Mouse (Mus musculus) liver, embryonic 16.5 days (tissue): Measurements from ENCODE around the gene Shld1. TPM values are rescaled to one million over a fixed set of nuclear protein-coding genes. Genes with fewer than 3 reads are reported as not detected.

Source experiments
- ATAC-seq: fragments of 200-750 bp; cut with Nextera tagmentation; 2 replicates; pipeline ENCODE4 v1.8.0; 2017; ENCODE audit warnings: low read depth, mild to moderate bottlenecking, moderate number of reproducible peaks, moderate library complexity
- H3K27ac ChIP-seq: fragments of 300-500 bp; sonication (generic); 2 replicates; pipeline ENCODE4 v1.5.1; 2014; ENCODE audit warnings: mild to moderate bottlenecking, low read length
- H3K27me3 ChIP-seq: fragments of 300-500 bp; sonication (generic); 2 replicates; pipeline ENCODE4 v1.6.1; 2014; ENCODE audit warnings: low read depth, low read length, mixed read lengths; ENCODE audit not compliant: control insufficient read depth, insufficient read depth
- H3K36me3 ChIP-seq: fragments of 300-500 bp; sonication (generic); 2 replicates; pipeline ENCODE4 v1.6.1; 2014; ENCODE audit warnings: mild to moderate bottlenecking; ENCODE audit not compliant: control insufficient read depth, insufficient read depth
- H3K4me1 ChIP-seq: fragments of 300-500 bp; sonication (generic); 2 replicates; pipeline ENCODE4 v1.6.1; 2014; ENCODE audit warnings: low read depth, low read length, mixed read lengths; ENCODE audit not compliant: control insufficient read depth
- H3K4me2 ChIP-seq: fragments of 300-500 bp; sonication (generic); 2 replicates; pipeline ENCODE4 v1.6.1; 2014; ENCODE audit warnings: low read depth, low read length, mixed read lengths
- H3K4me3 ChIP-seq: fragments of 300-500 bp; sonication (generic); 2 replicates; pipeline ENCODE4 v1.5.1; 2014; ENCODE audit warnings: low read depth, mild to moderate bottlenecking, low read length
- H3K9ac ChIP-seq: fragments of 300-500 bp; sonication (generic); 2 replicates; pipeline ENCODE4 v1.6.1; 2014; ENCODE audit warnings: low read depth, low read length
- H3K9me3 ChIP-seq: fragments of 300-500 bp; sonication (generic); replicated peaks from 2 replicates; pipeline ENCODE4 v1.6.1; 2016; ENCODE audit warnings: low read length; ENCODE audit not compliant: control insufficient read depth
- WGBS: fragments of 180-500 bp; shearing (Covaris S2); extraction: QIAGEN DNeasy Blood & Tissue Kit; methylation state at CpG from one replicate; pipeline ENCODE4 v1.1.7; 2014; ENCODE audit not compliant: insufficient replicate concordance; 5-methylcytosine and 5-hydroxymethylcytosine counted together
- polyA plus RNA-seq: library from polyadenylated mRNA; unstranded; fragments of >200 nt; fragmentation: Nextera tagmentation; extraction: Ambion mirVana; gene quantifications from 2 replicates; pipeline ENCODE4 v1.2.1, GENCODE M21; 2015

The Shld1 gene
- polyA plus RNA-seq, 1 experiment from 2014 or later, result 9.8 TPM

- peaks cover 48% of the 10 kb centered on the region for H3K4me1 ChIP-seq
- no peaks in the 10 kb centered on the region for H3K27me3 ChIP-seq
- no peak for ATAC-seq
- H3K36me3 ChIP-seq, result no peaks in the 10 kb centered on the region
- peak overlapping the region; percentile 43 for H3K27ac ChIP-seq
- H3K4me3 ChIP-seq, result no peak overlapping the region
- 68% methylated on average over 7 of the region's 7 CpGs for WGBS
- no peaks in the 10 kb centered on the region for H3K9me3 ChIP-seq
- H3K4me2 ChIP-seq, result peak overlapping the region; percentile 12; the same call in 1 of the 2 replicates
- H3K9ac ChIP-seq, result peak overlapping the region; percentile 51
Measured at GRCm38 (mm10) chr2:132697695-132698094, 11.0 kb downstream of the Shld1 start.

GRCm38 (mm10) chr2:132698420-132698819 is 11.7 kb downstream of the Shld1 start:
- peak overlapping the region; percentile 43 for H3K27ac ChIP-seq
- no peak overlapping the region for H3K4me3 ChIP-seq
- H3K4me2 ChIP-seq, result peak overlapping the region; percentile 12; the same call in 1 of the 2 replicates
- peaks cover 41% of the 10 kb centered on the region for H3K4me1 ChIP-seq
- peak; percentile 5; the same call in 1 of the 2 replicates for ATAC-seq
- no peaks in the 10 kb centered on the region for H3K27me3 ChIP-seq
- H3K9ac ChIP-seq, result no peak overlapping the region
- H3K9me3 ChIP-seq, result no peaks in the 10 kb centered on the region
- no peaks in the 10 kb centered on the region for H3K36me3 ChIP-seq
- 72% methylated on average over 6 of the region's 6 CpGs for WGBS

GRCm38 (mm10) chr2:132700921-132701320 is 14.2 kb downstream of the Shld1 start:
- Histone ChIP-seq H3K4me2 (no peak overlapping the region), H3K4me1 (peaks cover 21% of the 10 kb centered on the region), H3K4me3 (no peak overlapping the region), H3K27ac (no peak overlapping the region), H3K9ac (no peak overlapping the region), H3K27me3 (no peaks in the 10 kb centered on the region), H3K36me3 (no peaks in the 10 kb centered on the region; the same call in 1 of the 2 replicates), H3K9me3 (no peaks in the 10 kb centered on the region)
- WGBS, result 85% methylated on average over 4 of the region's 4 CpGs
- no peak for ATAC-seq

- WGBS, result 15% methylated on average over 7 of the region's 7 CpGs
- Histone ChIP-seq H3K4me1 (peaks cover 18% of the 10 kb centered on the region), H3K27ac (no peak overlapping the region), H3K9ac (no peak overlapping the region), H3K4me2 (no peak overlapping the region), H3K9me3 (no peaks in the 10 kb centered on the region), H3K27me3 (no peaks in the 10 kb centered on the region), H3K4me3 (no peak overlapping the region), H3K36me3 (no peaks in the 10 kb centered on the region; the same call in 1 of the 2 replicates)
- peak; percentile 36; the same call in 1 of the 2 replicates for ATAC-seq
Measured at GRCm38 (mm10) chr2:132701451-132701886, 14.7 kb downstream of the Shld1 start.

GRCm38 (mm10) chr2:132705251-132705992 is 18.7 kb downstream of the Shld1 start:
- 68% methylated on average over 10 of the region's 10 CpGs for WGBS
- H3K4me1 ChIP-seq, result 0 out of 2 replicates have a peak, but pooled peaks cover 2% of the 10 kb centered on the region
- ATAC-seq, result no peak
- H3K36me3 ChIP-seq, result no peaks in the 10 kb centered on the region; the same call in 1 of the 2 replicates
- no peak overlapping the region for H3K9ac ChIP-seq
- H3K9me3 ChIP-seq, result no peaks in the 10 kb centered on the region
- H3K27ac ChIP-seq, result no peak overlapping the region
- H3K27me3 ChIP-seq, result no peaks in the 10 kb centered on the region
- H3K4me3 ChIP-seq, result no peak overlapping the region
- H3K4me2 ChIP-seq, result no peak overlapping the region

- H3K4me3 ChIP-seq, result no peak overlapping the region
- no peaks in the 10 kb centered on the region for H3K4me1 ChIP-seq
- peak; percentile 30; the same call in 1 of the 2 replicates for ATAC-seq
- 73% methylated on average over 3 of the region's 3 CpGs for whole genome bisulfite sequencing
- no peak overlapping the region for H3K27ac ChIP-seq
- H3K9ac ChIP-seq, result no peak overlapping the region
- no peaks in the 10 kb centered on the region for H3K27me3 ChIP-seq
- H3K9me3 ChIP-seq, result no peaks in the 10 kb centered on the region
- H3K36me3 ChIP-seq, result no peaks in the 10 kb centered on the region; the same call in 1 of the 2 replicates
- H3K4me2 ChIP-seq, result no peak overlapping the region
Measured at GRCm38 (mm10) chr2:132706309-132706708, 19.6 kb downstream of the Shld1 start.

GRCm38 (mm10) chr2:132710488-132710887 is 23.8 kb downstream of the Shld1 start:
- Histone ChIP-seq H3K27me3 (no peaks in the 10 kb centered on the region), H3K4me3 (no peak overlapping the region), H3K36me3 (no peaks in the 10 kb centered on the region), H3K9me3 (no peaks in the 10 kb centered on the region), H3K9ac (no peak overlapping the region), H3K27ac (no peak overlapping the region), H3K4me1 (no peaks in the 10 kb centered on the region), H3K4me2 (no peak overlapping the region)
- 40% methylated on average over 2 of the region's 2 CpGs for WGBS
- no peak for ATAC-seq

GRCm38 (mm10) chr2:132712061-132712460 is 25.3 kb downstream of the Shld1 start:
- H3K9me3 ChIP-seq, result no peaks in the 10 kb centered on the region
- H3K36me3 ChIP-seq, result no peaks in the 10 kb centered on the region
- no peak overlapping the region for H3K4me2 ChIP-seq
- H3K27me3 ChIP-seq, result no peaks in the 10 kb centered on the region
- no peak overlapping the region for H3K27ac ChIP-seq
- WGBS, result 74% methylated on average over 8 of the region's 8 CpGs
- no peak for ATAC-seq
- H3K9ac ChIP-seq, result no peak overlapping the region
- no peaks in the 10 kb centered on the region for H3K4me1 ChIP-seq
- H3K4me3 ChIP-seq, result no peak overlapping the region

GRCm38 (mm10) chr2:132714522-132714921 is 27.8 kb downstream of the Shld1 start:
- Histone ChIP-seq H3K4me1 (no peaks in the 10 kb centered on the region), H3K27me3 (no peaks in the 10 kb centered on the region), H3K27ac (no peak overlapping the region), H3K9ac (no peak overlapping the region), H3K4me3 (no peak overlapping the region), H3K4me2 (no peak overlapping the region), H3K9me3 (no peaks in the 10 kb centered on the region), H3K36me3 (no peaks in the 10 kb centered on the region)
- 65% methylated on average over 7 of the region's 7 CpGs for WGBS
- ATAC-seq, result no peak
